Mouse (Mus musculus) ES-E14 (cell line): Measurements from ENCODE around the gene Sh3bp2.
A peak's percentile ranks its signal among the peaks of the same experiment; 100 is the strongest.
"Not testable (repeated sequence)": the region's sequence is repeated elsewhere in the genome, so short reads cannot be mapped to it uniquely, and the experiment has no call there.

ENCODE experiments used
- MAFK ChIP-seq: IDR thresholded peaks from 2 replicates; pipeline ENCODE4 v1.6.1; 2014; ENCODE audit warnings: mild to moderate bottlenecking, low read depth, low read length, inconsistent platforms; ENCODE audit not compliant: insufficient read depth
- ZC3H11A ChIP-seq: IDR thresholded peaks from 2 replicates; pipeline ENCODE4 v1.6.1; 2012; ENCODE audit warnings: low read depth, mild to moderate bottlenecking, inconsistent platforms, low read length, borderline replicate concordance

DNA sequence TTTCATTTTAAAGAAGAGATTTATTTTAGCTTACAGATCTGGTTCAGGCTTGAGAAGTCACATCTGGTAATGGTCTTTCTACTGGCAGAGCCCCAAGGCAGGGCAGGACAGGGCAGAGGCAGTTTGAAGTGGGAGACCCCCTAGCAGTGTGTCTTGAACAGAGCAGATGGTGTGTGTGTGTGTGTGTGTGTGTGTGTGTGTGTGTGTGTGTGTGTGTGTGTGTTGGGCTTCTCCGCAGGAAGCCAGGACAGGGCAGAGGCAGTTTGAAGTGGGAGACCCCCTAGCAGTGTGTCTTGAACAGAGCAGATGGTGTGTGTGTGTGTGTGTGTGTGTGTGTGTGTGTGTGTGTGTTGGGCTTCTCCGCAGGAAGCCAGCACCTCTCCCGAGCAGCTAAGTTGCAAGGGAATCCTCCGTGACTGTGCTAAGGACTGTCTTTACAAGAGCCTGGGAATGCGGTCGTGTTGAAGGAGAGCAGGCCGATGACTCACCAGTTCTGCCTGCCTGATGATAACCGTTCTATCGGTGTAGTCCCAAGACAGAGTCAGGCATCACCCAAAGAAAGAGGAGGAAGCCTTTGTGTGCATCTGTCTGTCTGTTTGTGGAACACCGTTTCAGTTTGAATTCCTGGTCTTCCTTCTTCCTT, 56.2 kb downstream of the Sh3bp2 start:
- TF ChIP-seq ZC3H11A: not testable (repeated sequence)
- peak; percentile 48 for TF ChIP-seq MAFK
